In genomic region chr12:99634726-99635125, GRCm38 (mm10) we compare ENCODE assay signal across 28 mouse cellular contexts.
"Had no signal": no experiment of that assay in that cellular context is flagged by ENCODE, and none has a peak within 500 bp of the region (broad histone marks: within the 10 kb centered on the region; RNA-seq: fewer than 3 reads in every experiment).

No protein-coding gene starts in this region.

- H3K9me3 ChIP-seq: embryonic facial prominence, embryonic 10.5 days; embryonic facial prominence, embryonic 12.5 days; embryonic facial prominence, embryonic 15.5 days; forebrain, embryonic 13.5 days; forebrain, embryonic 15.5 days; heart, embryonic 10.5 days had no signal

- H3K4me3 ChIP-seq: embryonic facial prominence, embryonic 10.5 days; embryonic facial prominence, embryonic 12.5 days; embryonic facial prominence, embryonic 13.5 days; embryonic facial prominence, embryonic 15.5 days; erythroblast, embryonic 14.5 days; forebrain, embryonic 10.5 days; forebrain, embryonic 13.5 days; forebrain, embryonic 15.5 days; gastrocnemius, adult 2 months; heart, adult 2 months; heart, embryonic 10.5 days had no signal

- H3K4me2 ChIP-seq: embryonic facial prominence, embryonic 12.5 days; embryonic facial prominence, embryonic 13.5 days; embryonic facial prominence, embryonic 15.5 days; forebrain, embryonic 13.5 days; forebrain, embryonic 15.5 days had no signal

- H3K27me3 ChIP-seq: embryonic facial prominence, embryonic 12.5 days; embryonic facial prominence, embryonic 13.5 days; embryonic facial prominence, embryonic 15.5 days; forebrain, embryonic 13.5 days; forebrain, embryonic 15.5 days had no signal

- H3K9ac ChIP-seq: embryonic facial prominence, embryonic 12.5 days; embryonic facial prominence, embryonic 13.5 days; embryonic facial prominence, embryonic 15.5 days; forebrain, embryonic 13.5 days; forebrain, embryonic 15.5 days; forebrain, postnatal 0 days had no signal

- H3K36me3 ChIP-seq: embryonic facial prominence, embryonic 10.5 days; embryonic facial prominence, embryonic 12.5 days; embryonic facial prominence, embryonic 13.5 days; embryonic facial prominence, embryonic 15.5 days; forebrain, embryonic 10.5 days; forebrain, embryonic 15.5 days; heart, embryonic 10.5 days had no signal

- ATAC-seq: forebrain, embryonic 13.5 days; forebrain, embryonic 14.5 days; forebrain, embryonic 15.5 days; forebrain, embryonic 16.5 days; forebrain, postnatal 0 days had no signal

- DNase-seq: cerebellum, adult 2 months; cerebellum, adult 8-10 months; cerebellum, adult 9-10 months; cerebellum, adult 9-11 months; cerebellum, postnatal 10 days; cerebellum, postnatal 14 days; cerebellum, postnatal 25 days; cerebellum, postnatal 36 days; embryo, embryonic 11 days; forebrain, postnatal 0 days; gastrocnemius, adult 2 months; gastrocnemius, postnatal 10 days; gastrocnemius, postnatal 14 days; gastrocnemius, postnatal 25 days; gastrocnemius, postnatal 36 days; heart, adult 18-20 months had no signal

- H3K27ac ChIP-seq: embryonic facial prominence, embryonic 10.5 days; embryonic facial prominence, embryonic 12.5 days; embryonic facial prominence, embryonic 13.5 days; embryonic facial prominence, embryonic 15.5 days; forebrain, embryonic 10.5 days; forebrain, embryonic 13.5 days; forebrain, embryonic 15.5 days; gastrocnemius, adult 2 months; heart, adult 2 months; heart, embryonic 10.5 days had no signal
